Mouse (Mus musculus) intestine, embryonic 16.5 days (tissue): ENCODE measurements around the gene Olfr629. TPM values are rescaled to one million over a fixed set of nuclear protein-coding genes. Genes with fewer than 3 reads are reported as not detected.
"Not testable (repeated sequence)": the region's sequence is repeated elsewhere in the genome, so short reads cannot be mapped to it uniquely, and the experiment has no call there.

Experiments used
- ATAC-seq: fragments of 200-750 bp; cut with Nextera tagmentation; 2 replicates; pipeline ENCODE4 v1.8.0; 2017; ENCODE audit warnings: moderate TSS enrichment, moderate library complexity
- H3K27ac ChIP-seq: fragments of 300-500 bp; sonication (generic); 2 replicates; pipeline ENCODE4 v1.5.1; 2014; ENCODE audit warnings: mild to moderate bottlenecking, low read length
- H3K27me3 ChIP-seq: fragments of 300-500 bp; sonication (generic); replicated peaks from 2 replicates; pipeline ENCODE4 v1.6.1; 2014; ENCODE audit warnings: low read length, control low read depth, mixed read lengths; ENCODE audit not compliant: control insufficient read depth, insufficient read depth
- H3K36me3 ChIP-seq: fragments of 300-500 bp; sonication (generic); 2 replicates; pipeline ENCODE4 v1.6.1; 2014; ENCODE audit warnings: low read length, control low read depth; ENCODE audit not compliant: control insufficient read depth, insufficient read depth
- H3K4me1 ChIP-seq: fragments of 300-500 bp; sonication (generic); 2 replicates; pipeline ENCODE4 v1.6.1; 2014; ENCODE audit warnings: low read length, control low read depth, mixed read lengths; ENCODE audit not compliant: control insufficient read depth, insufficient read depth
- H3K4me2 ChIP-seq: fragments of 300-500 bp; sonication (generic); 2 replicates; pipeline ENCODE4 v1.6.1; 2014; ENCODE audit warnings: low read depth, low read length, control low read depth
- H3K4me3 ChIP-seq: fragments of 300-500 bp; sonication (generic); 2 replicates; pipeline ENCODE4 v1.5.1; 2014; ENCODE audit warnings: mild to moderate bottlenecking, low read length
- H3K9ac ChIP-seq: fragments of 300-500 bp; sonication (generic); 2 replicates; pipeline ENCODE4 v1.6.1; 2014; ENCODE audit warnings: low read depth, low read length
- H3K9me3 ChIP-seq: fragments of 300-500 bp; sonication (generic); 2 replicates; pipeline ENCODE4 v1.6.1; 2016; ENCODE audit warnings: low read length, control low read depth; ENCODE audit not compliant: control insufficient read depth
- WGBS: fragments of 180-500 bp; shearing (Covaris S2); extraction: QIAGEN DNeasy Blood & Tissue Kit; methylation state at CpG from one replicate; pipeline ENCODE4 v1.1.7; 2014; 5-methylcytosine and 5-hydroxymethylcytosine counted together
- polyA plus RNA-seq: library from polyadenylated mRNA; unstranded; fragments of >200 nt; fragmentation: Nextera tagmentation; extraction: Ambion mirVana; gene quantifications from 2 replicates; pipeline ENCODE4 v1.2.1, GENCODE M21; 2015

Olfr629 gene
- not detected in 2 replicates for polyA plus RNA-seq

DNA sequence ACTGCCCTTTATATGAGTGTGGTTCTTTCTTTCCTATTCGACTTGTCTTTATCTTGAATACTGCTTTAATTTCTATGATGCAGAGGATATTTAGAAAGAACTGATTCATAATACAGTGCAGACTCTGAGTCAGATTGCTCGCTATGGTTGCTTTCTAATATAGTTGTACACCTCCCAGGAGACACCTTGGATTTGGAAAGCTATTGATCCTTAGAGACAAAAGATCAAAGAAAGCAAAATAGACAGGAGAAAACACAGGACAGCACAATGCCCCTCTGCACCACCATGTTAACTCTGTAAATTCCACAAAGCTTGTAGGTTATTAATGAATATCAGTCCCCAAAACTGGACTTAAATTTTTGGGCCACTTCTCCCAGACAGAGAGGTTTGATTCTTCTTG is at the start of gene Olfr629:
Gene Olfr629, minus strand, starts transcription at position 101 of the 400 bp plus-strand sequence.
- H3K9ac ChIP-seq: no peak within 1 kb of the TSS
- H3K27me3 ChIP-seq: no peaks in the 10 kb centered on the region
- no peak within 1 kb of the TSS for H3K27ac ChIP-seq
- WGBS: 78% methylated on average over 2 of the region's 2 CpGs
- ATAC-seq: no peak
- H3K9me3 ChIP-seq: no peaks in the 10 kb centered on the region
- no peak within 1 kb of the TSS for H3K4me2 ChIP-seq
- H3K36me3 ChIP-seq: no peaks in the 10 kb centered on the region
- no peak within 1 kb of the TSS for H3K4me3 ChIP-seq
- H3K4me1 ChIP-seq: no peaks in the 10 kb centered on the region

GRCm38 (mm10) chr7:103792669-103793388 is 48.1 kb upstream of the Olfr629 start:
- no peaks in the 10 kb centered on the region for H3K36me3 ChIP-seq
- no peaks in the 10 kb centered on the region for H3K4me1 ChIP-seq
- no peak overlapping the region for H3K4me3 ChIP-seq
- no peak overlapping the region for H3K9ac ChIP-seq
- no peak overlapping the region for H3K4me2 ChIP-seq
- ATAC-seq: no peak
- no peak overlapping the region for H3K27ac ChIP-seq
- H3K27me3 ChIP-seq: no peaks in the 10 kb centered on the region
- H3K9me3 ChIP-seq: no peaks in the 10 kb centered on the region
- 28% methylated on average over 4 of the region's 4 CpGs for WGBS

DNA sequence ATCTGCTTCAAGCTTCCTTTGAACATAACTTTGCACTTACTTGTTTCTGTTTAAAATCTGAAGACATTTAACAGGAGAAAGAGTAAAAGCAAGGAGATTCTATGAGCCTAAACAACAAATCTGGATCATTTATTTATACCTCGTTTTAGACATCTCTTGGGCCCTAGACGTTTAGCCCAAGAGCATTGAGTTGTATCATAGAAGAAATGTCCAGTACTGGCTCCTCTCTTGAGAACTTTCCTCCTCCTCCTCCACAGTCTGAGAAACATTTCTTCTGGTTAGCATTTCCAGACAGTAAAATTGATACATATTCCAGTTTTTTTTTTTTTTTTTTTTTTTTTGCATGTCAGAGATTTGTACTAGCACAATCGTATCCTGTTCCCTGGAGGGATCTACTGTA is 47.0 kb upstream of the Olfr629 start, which contains the start of gene Olfr67:
Gene Olfr67, minus strand, starts transcription at position 101 of the 400 bp plus-strand sequence.
- Histone ChIP-seq H3K4me1 (no peaks in the 10 kb centered on the region), H3K4me3 (no peak within 1 kb of the TSS), H3K4me2 (no peak within 1 kb of the TSS), H3K9me3 (no peaks in the 10 kb centered on the region), H3K36me3 (no peaks in the 10 kb centered on the region), H3K9ac (no peak within 1 kb of the TSS), H3K27me3 (no peaks in the 10 kb centered on the region), H3K27ac (no peak within 1 kb of the TSS)
- WGBS: 77% methylated on average over 3 of the region's 3 CpGs
- ATAC-seq: no peak

GRCm38 (mm10) chr7:103779598-103779997 is 34.9 kb upstream of the Olfr629 start, which contains the start of gene Olfr68:
TSS of gene Olfr68 (minus strand) at chr7:103779698.
- Histone ChIP-seq H3K27ac (no peak within 1 kb of the TSS), H3K4me1 (no peaks in the 10 kb centered on the region), H3K36me3 (no peaks in the 10 kb centered on the region), H3K4me3 (no peak within 1 kb of the TSS), H3K4me2 (no peak within 1 kb of the TSS), H3K9me3 (no peaks in the 10 kb centered on the region), H3K9ac (no peak within 1 kb of the TSS), H3K27me3 (no peaks in the 10 kb centered on the region)
- 83% methylated on average over 3 of the region's 3 CpGs for WGBS
- ATAC-seq: no peak

DNA sequence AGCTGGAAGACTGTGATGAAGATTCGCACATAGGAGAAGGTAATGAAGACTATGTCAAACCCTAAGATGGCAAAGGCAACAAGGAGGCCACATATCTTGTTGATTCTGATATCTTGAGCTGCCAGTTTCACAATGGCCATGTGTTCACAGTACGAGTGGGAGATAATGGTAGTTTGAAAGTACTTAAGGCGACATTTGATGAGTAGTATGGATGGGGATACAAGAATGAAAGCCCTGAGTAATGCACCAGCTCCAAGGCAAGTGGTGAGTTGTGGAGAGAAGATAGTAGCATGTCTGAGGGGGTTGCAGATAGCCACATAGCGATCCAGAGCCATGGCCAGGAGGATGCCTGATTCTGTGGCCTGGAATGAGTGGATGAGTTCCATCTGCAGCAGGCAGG is 32.9 kb upstream of the Olfr629 start:
- H3K9ac ChIP-seq, H3K9me3 ChIP-seq, ATAC-seq, H3K4me2 ChIP-seq, H3K4me3 ChIP-seq, H3K4me1 ChIP-seq, H3K27me3 ChIP-seq, H3K27ac ChIP-seq, H3K36me3 ChIP-seq: not testable (repeated sequence)
- 77% methylated on average over 2 of the region's 4 CpGs for WGBS

DNA sequence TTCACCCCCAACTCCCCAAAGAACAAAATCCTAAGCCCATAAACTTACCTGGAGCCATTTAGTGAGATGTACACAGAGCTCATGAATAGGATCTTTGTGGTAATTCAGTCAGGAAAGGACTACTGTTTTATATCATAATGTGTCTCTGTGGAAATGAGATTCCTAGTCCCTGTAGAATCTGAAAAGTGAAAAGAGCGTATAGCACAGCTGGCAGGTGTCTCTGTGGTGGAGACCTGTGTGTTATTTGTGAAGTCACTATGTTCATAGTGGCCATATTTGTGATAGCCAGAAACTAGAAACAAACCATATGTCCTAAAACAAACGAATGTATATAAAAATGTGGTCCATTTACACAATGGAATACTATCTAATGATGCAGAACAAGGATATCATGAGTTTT is 26.8 kb upstream of the Olfr629 start, which contains the start of gene Olfr69:
Gene Olfr69, minus strand, starts transcription at position 101 of the 400 bp plus-strand sequence.
- Histone ChIP-seq H3K4me3 (no peak within 1 kb of the TSS), H3K9me3 (no peaks in the 10 kb centered on the region), H3K4me2 (no peak within 1 kb of the TSS), H3K9ac (no peak within 1 kb of the TSS), H3K4me1 (no peaks in the 10 kb centered on the region), H3K36me3 (no peaks in the 10 kb centered on the region), H3K27ac (no peak within 1 kb of the TSS), H3K27me3 (no peaks in the 10 kb centered on the region)
- ATAC-seq: no peak
- WGBS: 82% methylated on average over 2 of the region's 2 CpGs

DNA sequence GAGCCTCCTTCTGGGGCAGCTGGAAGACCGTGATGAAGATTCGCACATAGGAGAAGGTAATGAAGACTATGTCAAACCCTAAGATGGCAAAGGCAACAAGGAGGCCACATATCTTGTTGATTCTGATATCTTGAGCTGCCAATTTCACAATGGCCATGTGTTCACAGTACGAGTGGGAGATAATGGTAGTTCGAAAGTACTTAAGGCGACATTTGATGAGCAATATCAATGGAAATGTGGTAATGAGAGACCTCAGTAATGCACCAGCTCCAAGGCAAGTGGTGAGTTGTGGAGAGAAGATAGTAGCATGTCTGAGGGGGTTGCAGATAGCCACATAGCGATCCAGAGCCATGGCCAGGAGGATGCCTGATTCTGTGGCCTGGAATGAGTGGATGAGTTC is 22.9 kb upstream of the Olfr629 start:
- not testable (repeated sequence) for H3K4me2 ChIP-seq

GRCm38 (mm10) chr7:103762212-103762611 is 17.5 kb upstream of the Olfr629 start:
- not testable (repeated sequence) for ATAC-seq, H3K9me3 ChIP-seq, H3K36me3 ChIP-seq, H3K4me2 ChIP-seq, H3K4me1 ChIP-seq, H3K27ac ChIP-seq, H3K4me3 ChIP-seq, H3K27me3 ChIP-seq, H3K9ac ChIP-seq
- 90% methylated on average over 6 of the region's 6 CpGs for WGBS

More for the DNA sequence above, 22.9 kb upstream of the Olfr629 start:
- H3K36me3 ChIP-seq, H3K27me3 ChIP-seq, H3K9me3 ChIP-seq, H3K9ac ChIP-seq, H3K4me1 ChIP-seq, ATAC-seq, H3K4me3 ChIP-seq, H3K27ac ChIP-seq: not testable (repeated sequence)
- 93% methylated on average over 6 of the region's 6 CpGs for WGBS

DNA sequence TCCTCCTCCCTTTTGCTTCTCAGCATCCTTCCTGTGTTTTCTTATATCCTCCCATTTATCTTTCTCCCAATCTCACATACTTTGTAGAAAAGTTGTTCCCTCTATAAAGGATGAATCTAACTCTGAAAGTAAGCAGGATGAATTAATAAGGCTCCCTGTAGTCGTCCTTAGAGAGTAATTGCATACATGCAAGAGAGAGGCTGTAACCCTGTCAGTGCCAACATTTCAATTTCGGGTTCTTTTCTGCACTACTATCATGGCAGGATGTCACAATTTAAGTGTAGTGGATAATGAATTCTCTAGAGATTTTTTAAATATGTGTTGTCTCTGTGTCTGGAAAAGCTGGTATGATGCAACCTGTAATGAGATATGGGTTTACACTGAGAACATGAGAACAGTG is 12.5 kb upstream of the Olfr629 start, which contains the start of gene Olfr630:
Gene Olfr630, minus strand, starts transcription at position 101 of the 400 bp plus-strand sequence.
- no peak for ATAC-seq
- WGBS: 44% methylated on average over 2 of the region's 2 CpGs

More for the DNA sequence above, 12.5 kb upstream of the Olfr629 start, which contains the start of gene Olfr630:
- no peaks in the 10 kb centered on the region for H3K4me1 ChIP-seq
- no peaks in the 10 kb centered on the region for H3K9me3 ChIP-seq
- H3K9ac ChIP-seq: no peak within 1 kb of the TSS
- no peak within 1 kb of the TSS for H3K4me3 ChIP-seq
- H3K27me3 ChIP-seq: no peaks in the 10 kb centered on the region
- no peak within 1 kb of the TSS for H3K4me2 ChIP-seq
- no peaks in the 10 kb centered on the region for H3K36me3 ChIP-seq
- H3K27ac ChIP-seq: no peak within 1 kb of the TSS
